Mouse (Mus musculus) brain, embryonic 14.5 days (tissue): Measurements from ENCODE around the gene Zfp622.
"Not testable (repeated sequence)": the region's sequence is repeated elsewhere in the genome, so short reads cannot be mapped to it uniquely, and the experiment has no call there.

ENCODE experiments used
- CTCF ChIP-seq: fragments of 200-500 bp; IDR thresholded peaks from 2 replicates; pipeline ENCODE4 v1.5.1; 2012; ENCODE audit warnings: inconsistent platforms, mild to moderate bottlenecking, moderate library complexity, borderline replicate concordance; ENCODE audit not compliant: insufficient read depth, insufficient read length; ENCODE audit errors: extremely low read depth
- POLR2A ChIP-seq: fragments of 200-500 bp; IDR thresholded peaks from 2 replicates; pipeline ENCODE4 v1.6.1; 2012; ENCODE audit warnings: mild to moderate bottlenecking, inconsistent platforms, borderline replicate concordance; ENCODE audit not compliant: poor library complexity, insufficient read depth, insufficient read length, severe bottlenecking; ENCODE audit errors: extremely low read depth

DNA sequence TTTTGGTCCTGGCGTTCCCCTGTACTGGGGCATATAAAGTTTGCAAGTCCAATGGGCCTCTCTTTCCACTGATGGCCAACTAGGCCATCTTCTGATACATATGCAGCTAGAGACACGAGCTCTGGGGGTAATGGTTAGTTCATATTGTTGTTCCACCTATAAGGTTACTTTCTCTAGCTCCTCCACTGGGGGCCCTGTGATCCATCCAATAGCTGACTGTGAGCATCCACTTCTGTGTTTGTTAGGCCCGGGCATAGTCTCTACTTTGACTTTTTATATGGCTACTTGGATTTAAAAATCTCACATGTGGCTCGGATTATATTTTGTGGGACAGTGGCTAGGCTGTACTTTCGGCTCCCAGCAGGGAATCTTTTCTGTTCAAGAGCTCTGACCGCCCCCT, 552 bp upstream of the Zfp622 start:
- TF ChIP-seq POLR2A, CTCF: not testable (repeated sequence)
